Mouse (Mus musculus) lung, adult 2 months (tissue): ENCODE data around the gene Thrb.

Experiments used
- CTCF ChIP-seq: fragments of 200-500 bp; IDR thresholded peaks from 2 replicates; pipeline ENCODE4 v1.5.1; 2011; ENCODE audit warnings: mild to moderate bottlenecking, low read length, control low read depth; ENCODE audit not compliant: insufficient read depth
- POLR2A ChIP-seq: fragments of 200-500 bp; IDR thresholded peaks from 2 replicates; pipeline ENCODE4 v1.6.1; 2011; ENCODE audit warnings: low read depth, mild to moderate bottlenecking, control low read depth, low read length, borderline replicate concordance; ENCODE audit errors: extremely low read depth

GRCm38 (mm10) chr14:17731020-17731419 is 71.0 kb downstream of the Thrb start:
- TF ChIP-seq POLR2A (no peak), CTCF (no peak)
